Mouse (Mus musculus): ENCODE measurements at regions not wholly inside any gene's neighbourhood (a gene's known extent, or its start where the extent isn't known, plus 50 kb on each side); places are given as distances from the start of the nearest gene placed in this dataset.

DNA sequence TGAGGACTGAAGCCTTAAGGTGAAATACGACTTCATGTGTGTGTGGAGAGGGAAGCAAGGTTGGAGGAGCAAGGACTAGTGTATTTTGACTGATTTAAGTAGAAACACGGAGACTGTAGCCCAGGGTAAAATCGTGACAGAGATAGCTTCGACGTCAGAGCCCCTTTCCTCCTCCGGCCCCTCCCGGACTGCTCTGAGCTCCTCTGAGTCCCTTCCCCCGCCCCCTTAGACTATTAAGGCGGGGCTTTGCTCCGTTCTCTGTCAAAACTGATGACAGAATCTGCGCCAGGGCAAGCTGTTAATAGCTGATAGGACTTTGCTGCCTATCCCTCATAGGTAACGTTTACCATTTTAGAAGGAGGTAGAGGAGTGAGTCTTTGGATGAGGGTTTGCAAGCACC, 62.0 kb upstream of the Frmpd3 start:
- TF ChIP-seq GATA1 (IDR thresholded peaks at IDR 0.05; ENCODE audit: low read length) (no peak), TAL1 (IDR thresholded peaks at IDR 0.05; ENCODE audit: low read length) (no peak)

All from erythroblast, embryonic 14.5 days (primary cell).